Mouse (Mus musculus) stomach, embryonic 14.5 days (tissue): ENCODE results near the gene Inha. TPM values are rescaled to one million over a fixed set of nuclear protein-coding genes. Genes with fewer than 3 reads are reported as not detected.

Source experiments
- ATAC-seq: fragments of 200-750 bp; cut with Nextera tagmentation; 2 replicates; pipeline ENCODE4 v1.8.0; 2017; ENCODE audit warnings: low read depth, moderate TSS enrichment; ENCODE audit not compliant: insufficient number of reproducible peaks, insufficient read depth, low FRiP score
- H3K27ac ChIP-seq: fragments of 300-500 bp; sonication (generic); 2 replicates; pipeline ENCODE4 v1.5.1; 2014; ENCODE audit warnings: mild to moderate bottlenecking, low read length, moderate library complexity, mixed read lengths
- H3K27me3 ChIP-seq: fragments of 300-500 bp; sonication (generic); 2 replicates; pipeline ENCODE4 v1.6.1; 2014; ENCODE audit warnings: low read length, control low read depth, mixed read lengths; ENCODE audit not compliant: control insufficient read depth, insufficient read depth
- H3K36me3 ChIP-seq: fragments of 300-500 bp; sonication (generic); 2 replicates; pipeline ENCODE4 v1.6.1; 2014; ENCODE audit warnings: mild to moderate bottlenecking, control low read depth, low read length, moderate library complexity, mixed read lengths; ENCODE audit not compliant: control insufficient read depth, insufficient read depth
- H3K4me1 ChIP-seq: fragments of 300-500 bp; sonication (generic); 2 replicates; pipeline ENCODE4 v1.6.1; 2014; ENCODE audit warnings: low read length, control low read depth, mixed read lengths; ENCODE audit not compliant: control insufficient read depth, insufficient read depth
- H3K4me2 ChIP-seq: fragments of 300-500 bp; sonication (generic); replicated peaks from 2 replicates; pipeline ENCODE4 v1.6.1; 2014; ENCODE audit warnings: low read depth, low read length, control low read depth
- H3K4me3 ChIP-seq: fragments of 300-500 bp; sonication (generic); 2 replicates; pipeline ENCODE4 v1.5.1; 2014; ENCODE audit warnings: low read depth, low read length, control low read depth
- H3K9ac ChIP-seq: fragments of 300-500 bp; sonication (generic); replicated peaks from 2 replicates; pipeline ENCODE4 v1.6.1; 2014; ENCODE audit warnings: low read depth, mild to moderate bottlenecking, control low read depth, low read length, moderate library complexity, mixed read lengths
- H3K9me3 ChIP-seq: fragments of 300-500 bp; sonication (generic); 2 replicates; pipeline ENCODE4 v1.6.1; 2016; ENCODE audit warnings: low read depth, low read length, control low read depth; ENCODE audit not compliant: control insufficient read depth
- WGBS: fragments of 180-500 bp; shearing (Covaris S2); extraction: QIAGEN DNeasy Blood & Tissue Kit; methylation state at CpG from one replicate; pipeline ENCODE4 v1.1.7; 2014; 5-methylcytosine and 5-hydroxymethylcytosine counted together
- polyA plus RNA-seq: library from polyadenylated mRNA; unstranded; fragments of >200 nt; fragmentation: Nextera tagmentation; extraction: Ambion mirVana; gene quantifications from 2 replicates; pipeline ENCODE4 v1.2.1, GENCODE M21; 2014

The Inha gene
- polyA plus RNA-seq, 1 experiment from 2014 or later = 7.2 TPM

- Histone ChIP-seq H3K36me3 (peaks cover 1% of the 10 kb centered on the region; the same call in 1 of the 2 replicates), H3K4me1 (peaks cover 5% of the 10 kb centered on the region; the same call in 1 of the 2 replicates), H3K9ac (no peak overlapping the region), H3K27me3 (no peaks in the 10 kb centered on the region), H3K27ac (no peak overlapping the region), H3K4me2 (no peak overlapping the region), H3K9me3 (no peaks in the 10 kb centered on the region), H3K4me3 (no peak overlapping the region)
- WGBS = 90% methylated on average over 7 of the region's 7 CpGs
- no peak for ATAC-seq
These were observed 34.6 kb downstream of the Inha start for GRCm38 (mm10) chr1:75541496-75541895.

GRCm38 (mm10) chr1:75544351-75544750 lies 37.5 kb downstream of the Inha start:
- no peak overlapping the region for H3K27ac ChIP-seq
- H3K27me3 ChIP-seq = no peaks in the 10 kb centered on the region
- no peak for ATAC-seq
- no peak overlapping the region for H3K4me3 ChIP-seq
- H3K4me1 ChIP-seq = peaks cover 9% of the 10 kb centered on the region; the same call in 1 of the 2 replicates
- H3K4me2 ChIP-seq = no peak overlapping the region
- 89% methylated on average over 6 of the region's 6 CpGs for WGBS
- H3K9me3 ChIP-seq = no peaks in the 10 kb centered on the region
- no peak overlapping the region for H3K9ac ChIP-seq
- H3K36me3 ChIP-seq = no peaks in the 10 kb centered on the region

GRCm38 (mm10) chr1:75545965-75546956 lies 39.4 kb downstream of the Inha start, which contains the start of gene Slc4a3:
Gene Slc4a3 (plus strand): TSS chr1:75546266.
- ATAC-seq = peak; percentile 83
- Histone ChIP-seq H3K9ac (peak within 1 kb of the TSS; percentile 74), H3K4me1 (peaks cover 9% of the 10 kb centered on the region; the same call in 1 of the 2 replicates), H3K27me3 (no peaks in the 10 kb centered on the region), H3K9me3 (no peaks in the 10 kb centered on the region), H3K4me3 (peak within 1 kb of the TSS; percentile 72), H3K27ac (peak within 1 kb of the TSS; percentile 23), H3K4me2 (peak within 1 kb of the TSS; percentile 72), H3K36me3 (peaks cover 11% of the 10 kb centered on the region; the same call in 1 of the 2 replicates)
- WGBS = 1% methylated on average over 61 of the region's 64 CpGs

- no peak for ATAC-seq
- 91% methylated on average over 13 of the region's 13 CpGs for WGBS
- Histone ChIP-seq H3K4me1 (peaks cover 9% of the 10 kb centered on the region; the same call in 1 of the 2 replicates), H3K36me3 (peaks cover 16% of the 10 kb centered on the region; the same call in 1 of the 2 replicates), H3K9ac (no peak overlapping the region), H3K27me3 (no peaks in the 10 kb centered on the region), H3K4me3 (peak overlapping the region; percentile 72; the same call in 1 of the 2 replicates), H3K4me2 (peak overlapping the region; percentile 72), H3K9me3 (no peaks in the 10 kb centered on the region), H3K27ac (no peak overlapping the region)
These were observed 40.5 kb downstream of the Inha start for GRCm38 (mm10) chr1:75547351-75547750.

GRCm38 (mm10) chr1:75548083-75548482 lies 41.2 kb downstream of the Inha start:
- H3K4me3 ChIP-seq = no peak overlapping the region
- peaks cover 24% of the 10 kb centered on the region for H3K36me3 ChIP-seq
- H3K27ac ChIP-seq = no peak overlapping the region
- H3K9ac ChIP-seq = no peak overlapping the region
- no peak overlapping the region for H3K4me2 ChIP-seq
- WGBS = 88% methylated on average over 3 of the region's 3 CpGs
- H3K27me3 ChIP-seq = no peaks in the 10 kb centered on the region
- H3K4me1 ChIP-seq = peaks cover 9% of the 10 kb centered on the region; the same call in 1 of the 2 replicates
- H3K9me3 ChIP-seq = no peaks in the 10 kb centered on the region
- ATAC-seq = no peak

GRCm38 (mm10) chr1:75548871-75549270 lies 42.0 kb downstream of the Inha start:
- Histone ChIP-seq H3K4me1 (peaks cover 9% of the 10 kb centered on the region; the same call in 1 of the 2 replicates), H3K27ac (no peak overlapping the region), H3K27me3 (no peaks in the 10 kb centered on the region), H3K4me2 (no peak overlapping the region), H3K9ac (no peak overlapping the region), H3K9me3 (no peaks in the 10 kb centered on the region), H3K36me3 (peaks cover 28% of the 10 kb centered on the region), H3K4me3 (no peak overlapping the region)
- 89% methylated on average over 17 of the region's 17 CpGs for WGBS
- ATAC-seq = no peak

DNA sequence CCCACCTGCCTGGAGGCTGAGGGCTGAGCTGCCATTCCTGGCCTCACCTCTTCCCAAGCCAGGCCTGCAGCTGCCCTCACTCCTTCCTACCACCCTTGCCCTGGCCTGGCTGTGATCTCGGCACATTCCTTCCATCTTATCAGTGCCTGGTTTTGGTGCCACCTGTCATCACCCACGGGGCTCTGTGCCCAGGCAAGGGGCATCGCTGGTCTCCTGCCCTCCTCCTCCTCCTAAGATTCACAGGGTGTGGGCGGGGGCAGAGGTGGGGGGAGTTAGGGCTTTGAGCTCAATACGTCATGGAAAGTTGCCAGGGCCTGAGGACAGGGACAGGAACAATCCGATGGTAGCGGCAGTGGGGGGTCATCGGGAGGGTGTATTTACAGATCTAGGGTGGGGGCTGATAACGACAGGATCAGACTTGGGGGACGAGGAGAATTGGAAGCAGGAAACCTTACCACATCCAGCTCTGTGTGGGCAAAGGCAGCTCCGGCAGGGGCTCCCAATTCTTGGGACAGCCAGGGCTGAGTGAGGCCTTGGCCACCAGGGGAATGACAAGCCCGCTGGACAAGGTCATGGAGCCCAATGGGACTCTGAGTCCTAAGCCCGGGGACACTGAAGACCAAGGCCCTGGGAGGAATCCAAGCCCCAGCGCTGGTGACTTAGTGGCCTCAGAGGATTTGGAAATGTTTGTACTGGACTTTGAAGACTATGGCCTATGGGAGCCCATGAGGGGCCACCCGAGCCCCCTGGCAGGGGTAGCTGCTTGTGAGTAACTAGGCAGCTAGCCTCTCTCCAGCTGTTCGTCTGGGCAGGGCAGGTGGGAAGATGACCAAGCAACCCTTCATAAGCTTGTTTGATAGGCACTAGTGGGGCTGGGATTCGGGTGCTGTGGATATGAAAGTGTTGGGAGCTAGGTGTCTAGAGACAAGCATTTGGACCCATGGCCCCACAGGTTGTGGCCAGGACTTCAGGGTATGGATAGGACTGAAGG lies 42.7 kb downstream of the Inha start:
- Histone ChIP-seq H3K9me3 (no peaks in the 10 kb centered on the region), H3K9ac (no peak overlapping the region), H3K27me3 (no peaks in the 10 kb centered on the region), H3K4me1 (peaks cover 9% of the 10 kb centered on the region; the same call in 1 of the 2 replicates), H3K36me3 (peaks cover 31% of the 10 kb centered on the region), H3K4me3 (no peak overlapping the region), H3K4me2 (no peak overlapping the region), H3K27ac (no peak overlapping the region)
- ATAC-seq = no peak
- 70% methylated on average over 17 of the region's 17 CpGs for WGBS

DNA sequence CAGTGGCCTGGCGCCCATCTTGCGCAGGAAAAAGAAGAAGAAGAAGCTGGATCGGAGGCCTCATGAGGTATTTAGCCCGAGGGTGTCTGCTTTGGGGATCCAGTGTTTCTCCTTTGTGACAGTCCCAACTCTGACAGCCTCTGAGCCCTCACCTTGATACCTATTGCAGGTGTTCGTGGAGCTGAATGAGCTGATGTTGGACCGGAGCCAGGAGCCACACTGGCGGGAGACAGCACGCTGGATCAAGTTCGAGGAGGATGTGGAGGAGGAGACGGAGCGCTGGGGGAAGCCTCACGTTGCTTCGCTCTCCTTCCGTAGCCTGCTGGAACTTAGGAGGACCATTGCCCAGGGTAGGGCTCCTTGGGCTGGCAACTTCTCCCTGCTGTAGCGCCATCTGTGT lies 43.7 kb downstream of the Inha start:
- Histone ChIP-seq H3K27me3 (no peaks in the 10 kb centered on the region), H3K9me3 (no peaks in the 10 kb centered on the region), H3K4me3 (no peak overlapping the region), H3K4me2 (no peak overlapping the region), H3K27ac (no peak overlapping the region), H3K4me1 (peaks cover 9% of the 10 kb centered on the region; the same call in 1 of the 2 replicates), H3K9ac (no peak overlapping the region), H3K36me3 (peaks cover 37% of the 10 kb centered on the region)
- WGBS = 83% methylated on average over 15 of the region's 15 CpGs
- ATAC-seq = no peak
